Comparison of ENCODE assay signal across 7 mouse cellular contexts in genomic region chr6:139577026-139577861, GRCm38 (mm10). TPM values are rescaled to one million over a fixed set of nuclear protein-coding genes. Genes with fewer than 3 reads are reported as not detected.
DNase-seq lines count a peak whose midpoint lies in the region; ATAC-seq and TF ChIP-seq lines count a peak whose summit lies in the region.

No protein-coding gene starts in this region.

- no peaks in the 10 kb centered on the region for H3K9me3 ChIP-seq in intestine, embryonic 14.5 days (ENCODE audit: control insufficient read depth, low read length)

- ATAC-seq in intestine, embryonic 14.5 days (replicated peaks; ENCODE audit: low FRiP score, low TSS enrichment, low read depth): no peak
- no peak for ATAC-seq in megakaryocyte-erythroid progenitor cell, adult 5-6 weeks (replicated peaks; ENCODE audit: low FRiP score, low TSS enrichment, poor library complexity, severe bottlenecking)
- no peak for ATAC-seq in inflammation-experienced regulatory T-cells, adult 6 months

- H3K4me3 ChIP-seq in left cerebral cortex, adult 2 months: no peak overlapping the region
- no peak overlapping the region for H3K4me3 ChIP-seq in intestine, embryonic 14.5 days (ENCODE audit: low read depth, low read length)

- H3K27me3 ChIP-seq in intestine, embryonic 14.5 days (replicated peaks; ENCODE audit: control insufficient read depth, insufficient read depth, low read length): no peaks in the 10 kb centered on the region

- no peaks in the 10 kb centered on the region for H3K4me1 ChIP-seq in intestine, embryonic 14.5 days (replicated peaks; ENCODE audit: control insufficient read depth, insufficient read depth, low read length)

- DNase-seq in left cerebral cortex, adult 2 months (ENCODE audit: extremely low spot score in 1 of 2, low spot score in 2 of 2): no peak
- no peak for DNase-seq in left cerebral cortex, postnatal 4 days
- DNase-seq in embryo, embryonic 11.5 days (ENCODE audit: low read depth, low spot score): peak; percentile 16
- DNase-seq in intestine, embryonic 14.5 days (ENCODE audit: low spot score): no peak
- DNase-seq in retina, embryonic 14.5 days (ENCODE audit: low spot score): peak; percentile 72

- intact Hi-C loops in left cerebral cortex, adult 2 months (cut with DNase I): loop anchor here (5.0 to 10.0 kb wide), 5 partner anchors 40 to 1822 kb away; partner anchors contain the start of gene Dera
- intact Hi-C loops in left cerebral cortex, postnatal 4 days (cut with DNase I): loop anchor here (10.0 kb wide), 1 partner anchor 1822 kb away; the partner anchor contains the start of gene Dera

- peak; percentile 81 for TF ChIP-seq CTCF in left cerebral cortex, adult 2 months (IDR thresholded peaks at IDR 0.05)

- H3K36me3 ChIP-seq in intestine, embryonic 14.5 days (ENCODE audit: control insufficient read depth, insufficient read depth, low read length): no peaks in the 10 kb centered on the region

- peak overlapping the region; percentile 21; the same call in 1 of the 2 replicates for H3K4me2 ChIP-seq in intestine, embryonic 14.5 days (ENCODE audit: low read length)

- no peak overlapping the region for H3K27ac ChIP-seq in left cerebral cortex, adult 2 months
- no peak overlapping the region for H3K27ac ChIP-seq in intestine, embryonic 14.5 days (ENCODE audit: low read depth)

- 55% methylated on average over 18 of the region's 18 CpGs for WGBS in intestine, embryonic 14.5 days

- no peak overlapping the region for H3K9ac ChIP-seq in intestine, embryonic 14.5 days (ENCODE audit: low read length)

RNA-seq across cellular contexts. Expression of gene Pik3c2g, which starts 9.8 kb away (rescaled TPM):
- under 1 TPM in 1 of 2 experiments, not detected in 1; 0.16 TPM for total RNA-seq in left cerebral cortex, adult 2 months (2021)
- total RNA-seq in left cerebral cortex, postnatal 4 days (2021): under 1 TPM; 0.08 to 0.22 TPM
- polyA plus RNA-seq in intestine, embryonic 14.5 days (2014; fragmentation: Nextera tagmentation; extraction: Ambion mirVana): 0.68 and 0.94 TPM in 2 replicates
- total RNA-seq in megakaryocyte-erythroid progenitor cell, adult 5-6 weeks (2014; fragmentation: Nextera tagmentation): not detected in 2 replicates
- total RNA-seq in megakaryocyte-erythroid progenitor cell, adult 5-6 weeks (2017): not detected in 2 replicates
- polyA plus RNA-seq in inflammation-experienced regulatory T-cells, adult 6 months (2017; shearing (Covaris generic)): under 1 TPM in 1 of 3 experiments, not detected in 2; 0.25 TPM

Comparison
In these comparisons a context has a peak if more than half of its experiments do, and no peak if none do; other contexts are left out.
1. DNase-seq: peak in embryo, embryonic 11.5 days (single experiment) and retina, embryonic 14.5 days (single experiment); none in left cerebral cortex, adult 2 months (0 of 2), left cerebral cortex, postnatal 4 days (single experiment) and intestine, embryonic 14.5 days (single experiment).